Mouse (Mus musculus) MEL (cell line): Measurements from ENCODE around the gene Ankrd50. TPM values are rescaled to one million over a fixed set of nuclear protein-coding genes. Genes with fewer than 3 reads are reported as not detected.

Experiments used
- DNase-seq: peaks from one replicate; pipeline ENCODE4 v3.0.0; 2011; ENCODE audit warnings: low read depth, low spot score
- H3K27ac ChIP-seq: 2 replicates; pipeline ENCODE4 v1.5.1; 2012; ENCODE audit warnings: low read depth, mild to moderate bottlenecking, control low read depth, low read length, moderate library complexity; ENCODE audit not compliant: control insufficient read depth
- H3K27me3 ChIP-seq, 2 experiments: fragments of 150-350 bp in 1 of 2; sonication (generic) in 1 of 2; 2 replicates each; pipeline ENCODE4 v1.6.1; 2012; ENCODE audit warnings: low read length in 2 of 2, mild to moderate bottlenecking in 2 of 2, improper control_type of control experiment in 1 of 2, moderate library complexity in 1 of 2; ENCODE audit not compliant: insufficient read depth in 2 of 2, control insufficient read depth in 1 of 2
- H3K36me3 ChIP-seq, 2 experiments: 2 replicates each; pipeline ENCODE4 v1.6.1; 2012 to 2014; ENCODE audit warnings: low read length in 2 of 2, improper control_type of control experiment in 1 of 2, inconsistent platforms in 1 of 2, mild to moderate bottlenecking in 1 of 2; ENCODE audit not compliant: insufficient read depth in 2 of 2, control insufficient read depth in 1 of 2
- H3K4me1 ChIP-seq, 2 experiments: fragments of 150-350 bp in 1 of 2; sonication (generic) in 1 of 2; 2 replicates each; pipeline ENCODE4 v1.6.1; 2012; ENCODE audit warnings: low read length in 2 of 2, improper control_type of control experiment in 1 of 2, mild to moderate bottlenecking in 1 of 2; ENCODE audit not compliant: insufficient read depth in 2 of 2, control insufficient read depth in 1 of 2
- H3K4me3 ChIP-seq, 2 experiments: fragments of 150-350 bp in 1 of 2; sonication (generic) in 1 of 2; 2 replicates each; pipeline ENCODE4 v1.5.1; 2012; ENCODE audit warnings: low read depth in 2 of 2, low read length in 2 of 2, mild to moderate bottlenecking in 2 of 2, moderate library complexity in 2 of 2, control low read depth in 1 of 2, improper control_type of control experiment in 1 of 2; ENCODE audit not compliant: control insufficient read depth in 1 of 2, insufficient read depth in 1 of 2
- H3K79me2 ChIP-seq: 2 replicates; pipeline ENCODE4 v1.6.1; 2012; ENCODE audit warnings: mild to moderate bottlenecking, low read length, moderate library complexity; ENCODE audit not compliant: control insufficient read depth, poor library complexity, insufficient read depth
- H3K9ac ChIP-seq: 2 replicates; pipeline ENCODE4 v1.6.1; 2012; ENCODE audit warnings: low read depth, mild to moderate bottlenecking, control low read depth, low read length, moderate library complexity; ENCODE audit not compliant: control insufficient read depth, poor library complexity, severe bottlenecking
- H3K9me3 ChIP-seq: fragments of 150-350 bp; sonication (generic); replicated peaks from 2 replicates; pipeline ENCODE4 v1.6.1; 2012; ENCODE audit warnings: mild to moderate bottlenecking, low read length, improper control_type of control experiment, moderate library complexity; ENCODE audit not compliant: insufficient read depth
- CHD1 ChIP-seq: IDR thresholded peaks from 2 replicates; pipeline ENCODE4 v1.6.1; 2012; ENCODE audit warnings: low read depth, mild to moderate bottlenecking, inconsistent platforms, low read length, improper control_type of control experiment
- CHD2 ChIP-seq: IDR thresholded peaks from 2 replicates; pipeline ENCODE4 v1.6.1; 2011; ENCODE audit warnings: low read length, improper control_type of control experiment
- CTCF ChIP-seq, 3 experiments: IDR thresholded peaks in 2 of 3; conservative IDR thresholded peaks in 1 of 3; 2 replicates each; pipeline ENCODE4 v1.5.1; 2011 to 2012; ENCODE audit warnings: low read length in 3 of 3, low read depth in 2 of 3, mild to moderate bottlenecking in 2 of 3, improper control_type of control experiment in 1 of 3, inconsistent platforms in 1 of 3, mixed read lengths in 1 of 3, moderate library complexity in 1 of 3; ENCODE audit not compliant: control insufficient read depth in 1 of 3, insufficient read depth in 1 of 3, poor library complexity in 1 of 3, severe bottlenecking in 1 of 3
- E2F4 ChIP-seq: IDR thresholded peaks from 2 replicates; pipeline ENCODE4 v1.6.1; 2011; ENCODE audit warnings: low read depth, low read length, improper control_type of control experiment, borderline replicate concordance
- ELF1 ChIP-seq: IDR thresholded peaks from 2 replicates; pipeline ENCODE4 v1.6.1; 2014; ENCODE audit warnings: low read depth, mild to moderate bottlenecking, inconsistent platforms, low read length, improper control_type of control experiment, moderate library complexity
- EP300 ChIP-seq, 2 experiments: IDR thresholded peaks; 2 replicates each; pipeline ENCODE4 v1.6.1; 2011; ENCODE audit warnings: improper control_type of control experiment in 2 of 2, low read length in 2 of 2, low read depth in 1 of 2, mild to moderate bottlenecking in 1 of 2
- ETS1 ChIP-seq: IDR thresholded peaks from 2 replicates; pipeline ENCODE4 v1.6.1; 2012; ENCODE audit warnings: low read depth, mild to moderate bottlenecking, inconsistent platforms, low read length, improper control_type of control experiment, moderate library complexity
- GATA1 ChIP-seq: IDR thresholded peaks from 2 replicates; pipeline ENCODE4 v1.6.1; 2011; ENCODE audit warnings: low read depth, low read length, improper control_type of control experiment
- KAT2A ChIP-seq: conservative IDR thresholded peaks from 2 replicates; pipeline ENCODE4 v1.6.1; 2012; ENCODE audit warnings: low read depth, low read length, improper control_type of control experiment, inconsistent platforms
- MAFK ChIP-seq: IDR thresholded peaks from 2 replicates; pipeline ENCODE4 v1.6.1; 2011; ENCODE audit warnings: low read depth, mild to moderate bottlenecking, low read length, improper control_type of control experiment, borderline replicate concordance
- MAX ChIP-seq: IDR thresholded peaks from 2 replicates; pipeline ENCODE4 v1.6.1; 2011; ENCODE audit warnings: low read length, improper control_type of control experiment
- MYB ChIP-seq: IDR thresholded peaks from 2 replicates; pipeline ENCODE4 v1.6.1; 2011; ENCODE audit warnings: mild to moderate bottlenecking, low read depth, low read length, improper control_type of control experiment
- POLR2AphosphoS2 ChIP-seq: IDR thresholded peaks from 2 replicates; pipeline ENCODE4 v1.6.1; 2011; ENCODE audit warnings: low read length, improper control_type of control experiment
- TCF12 ChIP-seq: IDR thresholded peaks from 2 replicates; pipeline ENCODE4 v1.6.1; 2014; ENCODE audit warnings: low read depth, mild to moderate bottlenecking, inconsistent platforms, low read length, improper control_type of control experiment, moderate library complexity
- UBTF ChIP-seq: IDR thresholded peaks from 2 replicates; pipeline ENCODE4 v1.6.1; 2012; ENCODE audit warnings: low read depth, mild to moderate bottlenecking, inconsistent platforms, low read length, improper control_type of control experiment, moderate library complexity, borderline replicate concordance; ENCODE audit not compliant: insufficient read depth
- USF2 ChIP-seq, 2 experiments: IDR thresholded peaks; 2 replicates each; pipeline ENCODE4 v1.6.1; 2011 to 2012; ENCODE audit warnings: improper control_type of control experiment in 2 of 2, low read length in 2 of 2, borderline replicate concordance in 1 of 2, inconsistent platforms in 1 of 2, low read depth in 1 of 2, mild to moderate bottlenecking in 1 of 2; ENCODE audit not compliant: insufficient read depth in 1 of 2
- ZKSCAN1 ChIP-seq: IDR thresholded peaks from 2 replicates; pipeline ENCODE4 v1.6.1; 2012; ENCODE audit warnings: low read depth, mild to moderate bottlenecking, inconsistent platforms, low read length, improper control_type of control experiment, moderate library complexity
- ZNF384 ChIP-seq: IDR thresholded peaks from 2 replicates; pipeline ENCODE4 v1.6.1; 2012; ENCODE audit warnings: low read depth, mild to moderate bottlenecking, inconsistent platforms, low read length, improper control_type of control experiment
- polyA plus RNA-seq, 2 experiments: library from polyadenylated mRNA; stranded (reverse) in 1 of 2; unstranded in 1 of 2; fragments of >175 nt in 1 of 2; fragments of >200 nt in 1 of 2; gene quantifications; 2 replicates each; pipeline versions ENCODE4 v1.2.1 to v1.2.4; 2012; ENCODE audit warnings: low replicate concordance in 2 of 2, low read depth in 1 of 2; ENCODE audit not compliant: insufficient read length in 2 of 2, insufficient read depth in 1 of 2, missing spikeins in 1 of 2
- total RNA-seq: library from RNA; depleted of rRNA; stranded (reverse); fragments of 300-350 nt; gene quantifications from 2 replicates; pipeline ENCODE4 v1.2.3, GENCODE M21; 2012

Gene Ankrd50
- total and polyA plus RNA-seq, 3 experiments, result 4.4 to 7.8 TPM; not detected in 1

DNA sequence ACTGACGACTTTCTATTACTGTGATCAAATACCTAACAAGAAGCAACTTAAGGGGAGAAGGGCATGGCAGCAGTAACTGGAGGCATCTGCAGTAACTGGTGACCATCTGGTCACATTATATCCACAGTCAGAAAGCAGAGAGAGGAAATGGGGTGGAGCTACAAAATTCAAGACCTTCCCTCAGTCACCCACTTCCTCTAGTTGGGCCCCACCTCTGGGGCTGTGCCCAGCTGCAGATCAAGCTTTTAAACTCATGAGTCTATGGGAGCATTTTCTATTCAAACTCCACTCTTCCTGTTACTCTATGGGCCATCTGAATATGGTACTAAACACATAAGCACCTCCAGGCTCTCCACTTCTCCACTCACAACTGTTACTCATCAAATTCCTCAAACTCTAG is 3.5 kb downstream of the Ankrd50 start:
- Histone ChIP-seq H3K27me3 (no peaks in the 10 kb centered on the region), H3K9ac (no peak overlapping the region), H3K27ac (no peak overlapping the region), H3K4me1 (peaks cover 0 to 6% of the 10 kb centered on the region in 2 experiments; a peak in 1 of 4 replicates), H3K79me2 (no peaks in the 10 kb centered on the region; the same call in 1 of the 2 replicates), H3K4me3 (no peak overlapping the region), H3K36me3 (peaks cover 0 to 2% of the 10 kb centered on the region in 2 experiments; a peak in 1 of 4 replicates), H3K9me3 (no peaks in the 10 kb centered on the region)
- peak; percentile 32 for DNase-seq
- TF ChIP-seq ETS1 (no peak), KAT2A (no peak), ZNF384 (no peak), MAFK (no peak), GATA1 (no peak), ELF1 (no peak), CHD1 (no peak), TCF12 (no peak), POLR2AphosphoS2 (no peak), UBTF (no peak), CTCF (IDR thresholded peaks at IDR 0.05 in 2 of 3, conservative IDR thresholded peaks at IDR 0.05 in 1 of 3; ENCODE audit: control insufficient read depth in 1 of 3, insufficient read depth in 1 of 3, low read depth in 2 of 3, low read length in 3 of 3, poor library complexity in 1 of 3, severe bottlenecking in 1 of 3) (no peak), ZKSCAN1 (no peak), MYB (no peak), USF2 (IDR thresholded peaks at IDR 0.05; ENCODE audit: borderline replicate concordance in 1 of 2, insufficient read depth in 1 of 2, low read depth in 1 of 2, low read length in 2 of 2) (no peak), CHD2 (no peak), EP300 (IDR thresholded peaks at IDR 0.05; ENCODE audit: low read depth in 1 of 2, low read length in 2 of 2) (no peak), MAX (no peak)

DNA sequence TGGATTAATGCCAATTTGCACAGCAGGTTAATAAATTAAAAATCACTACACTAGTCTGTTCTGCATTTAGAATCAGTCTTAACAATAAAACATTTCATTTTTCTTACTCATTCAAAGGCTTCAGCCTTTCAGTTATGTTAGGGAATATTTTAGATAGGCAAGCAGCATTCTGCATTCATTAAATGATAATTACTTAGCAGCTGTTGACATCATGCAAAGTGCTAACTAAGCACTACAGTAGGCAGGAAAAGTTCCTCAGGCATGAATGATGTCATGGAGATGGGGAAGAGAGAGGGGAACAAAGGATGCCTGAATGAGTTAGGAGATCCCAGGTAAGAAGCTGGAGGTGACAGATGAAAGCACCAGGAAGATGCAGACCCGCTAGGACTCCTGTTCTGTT is 6.7 kb downstream of the Ankrd50 start:
- no peak overlapping the region for H3K9ac ChIP-seq
- H3K36me3 ChIP-seq, result no peaks in the 10 kb centered on the region
- H3K27me3 ChIP-seq, result no peaks in the 10 kb centered on the region
- H3K4me1 ChIP-seq, result no peaks in the 10 kb centered on the region; a peak in 1 of 4 replicates
- DNase-seq, result no peak
- H3K9me3 ChIP-seq, result no peaks in the 10 kb centered on the region
- no peak overlapping the region for H3K27ac ChIP-seq
- no peak overlapping the region for H3K4me3 ChIP-seq
- no peaks in the 10 kb centered on the region for H3K79me2 ChIP-seq
- TF ChIP-seq E2F4, result no peak
